Mouse (Mus musculus) olfactory bulb, adult 2 months (tissue): ENCODE results near the gene Phactr2.

Experiments used
- CTCF ChIP-seq: fragments of 200-500 bp; IDR thresholded peaks from 2 replicates; pipeline ENCODE4 v1.5.1; 2012; ENCODE audit warnings: low read depth, mild to moderate bottlenecking, low read length, moderate library complexity; ENCODE audit not compliant: insufficient read depth
- POLR2A ChIP-seq: fragments of 200-500 bp; IDR thresholded peaks from 2 replicates; pipeline ENCODE4 v1.6.1; 2012; ENCODE audit warnings: mild to moderate bottlenecking, low read depth, low read length, moderate library complexity; ENCODE audit not compliant: insufficient read depth

DNA sequence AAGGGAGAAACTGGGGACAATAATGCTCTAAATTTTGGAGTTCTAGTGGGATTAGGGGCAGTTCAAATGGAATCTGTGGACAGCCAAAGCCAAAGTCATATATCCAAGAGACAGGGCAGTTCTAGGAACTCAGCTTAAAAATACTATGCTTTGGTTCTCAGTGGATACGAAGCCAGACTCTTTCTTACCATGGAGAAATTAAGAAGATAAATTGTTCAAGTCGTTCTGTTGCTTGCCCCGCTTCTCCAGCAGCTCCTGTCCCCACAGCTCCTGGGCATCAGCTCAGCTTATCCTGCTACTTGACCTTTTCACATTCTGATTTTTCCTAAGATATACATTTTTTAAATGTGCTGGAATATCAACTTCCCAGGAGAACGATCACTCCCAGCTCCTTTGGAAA lies 80.2 kb downstream of the Phactr2 start:
- TF ChIP-seq CTCF (no peak), POLR2A (no peak)
